Mouse (Mus musculus): ENCODE results near the gene Prkag3.
A peak's percentile ranks its signal among the peaks of the same experiment; 100 is the strongest.

GRCm38 (mm10) chr1:74759773-74760172 is 10.8 kb upstream of the Prkag3 start:
- peak; percentile 75 for TF ChIP-seq CTCF (conservative IDR thresholded peaks at IDR 0.05; ENCODE audit: insufficient read depth, insufficient read length, low read depth, low read length)
- no peak for TF ChIP-seq POLR2A (IDR thresholded peaks at IDR 0.05; ENCODE audit: low read depth, low read length)
